Mouse (Mus musculus) embryo, embryonic 11.5 days (tissue): ENCODE data around the gene Gm20532.

ENCODE experiments used
- DNase-seq: peaks from one replicate; pipeline ENCODE4 v3.0.0-alpha.2; 2012; ENCODE audit warnings: low read depth, low spot score

Gene Gm20532

DNA sequence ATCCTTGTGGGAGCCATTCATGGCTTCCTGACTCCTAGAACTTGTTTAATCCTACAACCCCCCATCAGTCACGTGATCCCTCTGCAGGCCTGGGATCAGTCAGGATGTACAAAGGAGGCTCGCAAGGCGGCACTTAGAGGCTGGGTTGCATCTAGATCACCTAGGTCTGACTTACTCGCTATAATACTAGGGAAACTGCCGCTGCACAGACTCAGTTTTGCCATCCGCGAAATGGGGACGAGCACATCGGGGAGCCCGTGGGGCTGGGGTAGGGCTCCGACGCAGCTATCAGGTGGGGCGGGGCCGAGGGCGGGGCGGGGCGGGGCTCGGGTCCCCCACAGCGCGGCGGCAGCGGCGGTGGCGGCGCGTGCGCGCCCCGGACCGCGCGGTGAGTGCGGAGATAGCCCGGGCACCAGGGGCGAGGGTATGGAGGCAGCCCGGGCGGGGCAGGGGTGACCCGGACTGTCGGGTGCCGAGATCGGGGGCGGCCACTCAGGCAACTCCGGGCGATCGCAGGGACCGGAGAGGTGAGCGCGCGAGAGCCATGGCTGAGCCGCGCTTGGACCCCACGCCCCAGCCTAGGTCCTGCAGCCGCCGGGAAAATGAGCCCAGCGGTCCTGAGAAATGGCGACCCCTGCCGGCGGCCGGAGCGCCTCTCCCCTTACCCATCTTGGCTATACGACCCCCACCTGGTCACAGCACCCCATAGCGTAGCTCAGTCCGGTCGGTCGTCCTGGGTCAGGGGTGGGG is at the start of gene Gm20532:
Gene Gm20532, plus strand, starts transcription at position 346 of the 750 bp plus-strand sequence.
- peak; percentile 64 for DNase-seq

DNA sequence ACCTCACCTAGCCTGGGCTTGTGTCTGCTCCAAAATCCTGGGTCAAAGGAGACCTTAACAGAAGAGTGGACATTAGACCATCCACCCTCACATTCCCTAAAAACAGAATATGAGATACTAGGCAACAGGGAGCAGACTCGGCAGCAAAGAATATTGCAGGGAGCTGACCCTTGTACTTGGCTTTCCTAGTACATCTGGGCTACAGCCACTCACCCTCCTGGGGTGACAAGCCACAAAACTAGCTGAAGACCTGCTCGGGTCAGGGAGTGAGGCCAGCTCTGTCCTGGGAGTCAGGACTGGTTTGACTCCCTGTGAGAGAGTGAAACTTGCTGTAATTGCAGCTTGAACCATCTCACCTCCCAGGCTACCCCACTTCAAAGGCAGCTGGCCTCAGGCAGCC is 46.9 kb upstream of the Gm20532 start:
- no peak for DNase-seq

DNA sequence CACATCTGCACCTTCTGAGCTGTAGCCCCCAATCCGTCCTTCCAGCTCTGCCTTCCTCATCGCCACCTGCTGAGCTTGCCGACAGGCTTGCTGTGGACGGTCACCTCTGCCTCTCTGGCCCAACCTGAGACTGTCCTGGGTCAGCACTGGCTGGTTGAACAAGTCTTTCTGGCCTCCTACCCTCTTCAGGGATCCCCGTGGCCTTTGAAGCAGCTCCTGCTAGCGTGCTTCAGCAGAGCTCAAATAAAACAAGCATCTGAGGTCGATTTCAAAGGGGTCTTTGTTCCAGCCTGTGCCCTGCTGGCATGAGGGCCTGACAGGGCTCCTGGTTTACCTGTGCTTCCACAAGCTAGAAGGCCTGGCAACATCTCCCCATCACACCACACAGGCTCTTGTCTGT is 45.7 kb upstream of the Gm20532 start:
- DNase-seq: no peak

DNA sequence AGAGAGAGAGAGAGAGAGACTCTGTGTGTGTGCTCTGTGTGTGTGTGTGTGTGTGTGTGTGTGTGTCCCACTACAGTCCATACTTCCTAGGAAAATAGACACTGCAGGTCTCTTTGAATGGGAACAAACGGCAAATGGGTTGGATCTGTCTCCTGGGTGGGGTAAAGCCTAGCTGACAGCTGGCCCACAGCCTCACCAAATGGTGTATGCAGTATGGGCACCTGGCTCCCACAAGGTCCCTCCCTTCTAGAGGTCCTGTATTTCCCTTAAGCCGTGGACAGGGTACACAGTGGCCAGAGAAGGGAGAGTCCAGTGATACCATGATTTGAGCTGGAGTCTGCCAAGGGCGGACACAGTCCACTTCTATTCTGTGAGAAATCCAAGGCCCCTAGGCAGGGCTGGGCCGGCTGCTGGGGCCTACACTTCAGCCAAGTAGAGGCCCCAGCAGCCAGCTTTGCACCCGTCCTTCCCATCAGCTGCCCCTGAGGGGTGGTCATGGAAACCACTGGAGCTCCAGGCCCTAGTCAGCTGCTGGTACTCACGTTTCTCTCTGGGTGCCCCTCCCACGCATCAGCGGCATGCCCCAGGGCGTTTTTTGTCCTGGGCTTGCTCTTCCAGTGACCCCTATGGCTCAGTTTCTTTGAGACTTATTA is 45.1 kb upstream of the Gm20532 start:
- DNase-seq: no peak

DNA sequence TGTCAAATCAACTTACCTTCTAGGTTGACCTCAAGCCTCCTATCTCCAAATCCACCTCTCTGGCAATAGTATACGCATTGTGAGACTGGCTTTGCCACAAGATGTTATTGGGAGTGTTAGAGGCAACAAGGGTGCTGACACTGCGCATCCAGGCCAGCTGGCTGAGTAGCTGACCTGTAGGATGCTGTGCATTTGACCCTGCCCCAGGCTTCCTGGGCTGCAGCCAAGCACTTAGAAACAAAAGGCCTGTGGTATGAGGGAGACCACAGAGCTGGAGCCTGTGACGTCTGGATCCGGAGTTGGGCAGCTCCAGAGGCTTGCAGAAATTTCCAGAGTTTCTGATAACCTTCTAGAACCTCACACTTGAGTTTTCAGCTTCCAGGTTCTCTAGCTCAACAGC is 43.3 kb upstream of the Gm20532 start:
- DNase-seq: no peak

DNA sequence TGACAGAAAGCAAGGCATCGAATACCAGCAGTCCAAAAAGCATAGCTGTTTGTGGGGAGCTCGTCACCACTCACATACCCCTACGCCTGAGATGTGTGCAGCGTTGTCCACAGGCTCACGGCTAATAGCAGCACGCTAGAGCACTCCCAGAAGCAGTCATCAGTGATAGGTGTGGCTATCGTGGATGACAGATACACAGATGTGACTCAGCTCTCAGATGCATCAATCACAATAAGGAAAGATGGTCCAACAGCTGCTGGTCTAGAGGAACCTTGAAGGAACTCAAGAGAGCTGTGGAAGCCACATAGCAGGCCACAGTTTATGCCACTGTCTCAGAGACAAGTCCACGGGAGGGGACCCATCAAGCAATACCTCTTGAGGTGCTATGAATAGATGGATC is 42.7 kb upstream of the Gm20532 start:
- no peak for DNase-seq

DNA sequence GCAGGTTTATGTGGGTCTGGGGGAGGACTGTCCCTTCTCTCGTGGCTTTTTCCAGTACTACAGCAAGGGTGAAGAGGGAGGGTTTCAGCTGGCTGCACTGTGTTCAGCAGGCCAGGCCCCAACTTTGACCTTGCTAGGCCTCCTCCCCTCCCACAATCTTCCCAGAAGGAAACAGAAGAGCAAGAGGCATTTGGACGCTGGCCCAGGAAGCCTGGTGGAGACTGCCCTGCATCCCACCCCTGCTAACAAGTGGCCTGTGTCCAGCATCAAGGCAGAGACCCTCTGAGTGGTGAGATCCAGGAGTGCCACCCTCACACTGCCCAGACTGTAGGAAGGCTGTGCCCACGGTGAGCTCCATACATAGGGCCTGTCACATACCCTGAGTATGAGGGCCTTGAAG is 42.2 kb upstream of the Gm20532 start:
- DNase-seq: no peak

DNA sequence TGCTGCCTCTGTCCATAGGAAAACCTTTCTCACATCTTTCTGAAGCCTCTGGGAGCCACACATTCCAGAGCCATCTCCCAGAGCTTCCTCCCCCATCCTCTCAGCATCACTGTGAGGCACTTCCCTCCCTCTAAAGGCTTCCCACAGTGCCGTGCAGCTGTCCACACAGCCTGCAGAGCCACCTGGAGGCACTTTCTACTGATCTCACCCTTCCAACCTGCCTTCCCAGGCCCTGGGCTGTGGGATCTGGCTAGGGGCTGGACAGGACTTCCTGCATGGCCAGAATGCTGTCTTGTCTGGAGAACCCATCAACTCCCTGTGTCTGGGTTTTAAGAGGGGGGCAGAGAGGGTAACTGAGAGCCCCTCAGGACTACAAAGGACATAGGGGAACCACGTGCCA is 39.0 kb upstream of the Gm20532 start:
- no peak for DNase-seq

DNA sequence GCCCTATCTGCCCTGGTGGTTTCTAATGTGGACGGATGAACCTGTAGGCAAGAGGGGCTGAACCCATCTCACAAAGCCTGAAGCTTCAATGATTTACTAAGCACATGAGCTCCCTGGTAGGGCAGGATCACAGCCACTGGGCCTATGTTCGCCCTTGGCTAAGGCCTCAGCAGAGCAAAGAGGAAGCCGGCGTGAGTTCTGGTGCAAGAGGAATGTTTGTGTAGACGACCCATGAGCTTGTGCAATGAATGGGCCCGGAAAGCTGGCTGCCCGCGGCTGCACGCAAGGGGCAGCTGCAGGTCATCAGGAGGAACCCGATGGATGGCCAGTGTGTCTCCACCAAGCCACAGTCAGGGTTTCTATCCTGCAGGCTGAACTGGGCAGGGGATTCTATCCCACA is 36.6 kb upstream of the Gm20532 start:
- DNase-seq: no peak

DNA sequence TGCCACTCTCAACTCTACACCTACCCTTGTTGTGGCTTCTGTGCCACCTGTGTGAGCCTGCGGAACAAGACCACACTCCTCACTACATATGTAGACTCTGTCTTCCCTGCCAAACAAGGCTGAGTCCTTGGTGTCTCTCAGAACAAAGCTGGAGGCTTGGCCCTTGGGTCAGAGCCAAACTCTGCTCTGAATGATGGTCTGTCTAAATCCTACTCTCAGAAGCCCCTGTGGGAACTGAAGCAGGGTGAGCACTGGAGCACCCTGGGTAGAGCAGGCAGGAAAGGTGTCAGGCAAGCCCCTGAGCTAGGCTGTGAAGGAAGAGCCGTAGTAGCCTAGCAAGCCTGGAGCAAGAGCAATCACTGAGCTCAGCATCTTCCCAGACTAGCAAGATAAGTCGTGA is 36.2 kb upstream of the Gm20532 start:
- DNase-seq: no peak

DNA sequence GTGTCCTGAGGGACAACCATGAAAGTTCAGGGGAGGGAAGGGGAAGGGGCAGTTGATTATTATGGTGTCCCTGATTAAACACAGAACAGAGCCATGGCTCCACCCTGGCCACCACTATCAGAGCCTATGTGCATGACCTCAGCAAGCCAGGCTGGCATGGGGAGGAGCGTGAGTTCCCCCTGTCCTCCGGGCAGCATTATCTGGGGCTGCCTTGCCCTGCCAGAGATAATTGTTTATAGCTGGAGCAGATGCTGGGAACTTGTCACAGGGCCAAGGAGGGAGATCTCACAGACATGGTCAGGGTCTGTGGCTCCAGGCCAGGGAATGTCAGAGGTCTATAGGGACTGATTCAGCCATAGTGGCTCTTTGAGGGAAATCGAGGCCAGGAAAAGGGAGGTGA is 35.7 kb upstream of the Gm20532 start:
- no peak for DNase-seq

DNA sequence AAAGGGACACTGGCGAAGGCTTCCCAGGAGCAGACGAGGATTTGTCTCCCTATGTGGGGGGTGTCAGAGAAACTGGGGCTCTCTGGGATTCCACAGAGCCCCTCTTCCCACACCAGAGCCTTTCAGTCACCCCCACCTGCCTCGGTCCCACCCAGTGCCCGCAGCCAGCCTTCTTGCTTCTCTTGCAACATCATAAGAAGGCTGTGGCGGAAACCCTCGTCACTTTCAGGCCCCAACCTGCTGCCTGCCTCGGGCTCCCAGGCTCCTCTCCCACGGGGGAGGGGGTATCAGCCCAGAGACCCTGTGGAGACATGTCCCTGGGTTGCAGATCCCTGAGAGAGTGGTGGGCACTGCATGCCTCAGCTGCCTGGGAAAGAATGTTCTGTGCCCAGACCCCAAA is 35.0 kb upstream of the Gm20532 start:
- DNase-seq: no peak

DNA sequence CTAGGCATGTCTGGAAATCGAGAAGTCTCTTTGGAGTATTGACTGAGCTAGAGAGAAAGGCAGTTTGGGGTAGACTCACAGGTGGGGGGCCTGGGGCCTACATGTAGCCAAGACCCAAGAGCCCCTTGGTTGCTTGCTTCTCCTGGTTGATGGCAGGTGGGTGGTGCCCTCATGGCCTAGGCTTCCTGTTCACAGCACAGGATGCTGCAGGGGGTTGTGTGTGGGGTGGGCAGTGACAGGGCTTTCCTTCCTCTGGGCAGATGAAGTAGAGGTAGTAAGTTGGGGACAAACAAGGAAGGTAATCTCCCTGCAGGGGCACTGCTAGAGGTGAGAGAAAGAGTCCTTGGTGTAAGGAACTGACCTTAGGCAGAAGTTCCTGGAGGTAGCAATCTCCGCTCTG is 34.4 kb upstream of the Gm20532 start:
- no peak for DNase-seq

DNA sequence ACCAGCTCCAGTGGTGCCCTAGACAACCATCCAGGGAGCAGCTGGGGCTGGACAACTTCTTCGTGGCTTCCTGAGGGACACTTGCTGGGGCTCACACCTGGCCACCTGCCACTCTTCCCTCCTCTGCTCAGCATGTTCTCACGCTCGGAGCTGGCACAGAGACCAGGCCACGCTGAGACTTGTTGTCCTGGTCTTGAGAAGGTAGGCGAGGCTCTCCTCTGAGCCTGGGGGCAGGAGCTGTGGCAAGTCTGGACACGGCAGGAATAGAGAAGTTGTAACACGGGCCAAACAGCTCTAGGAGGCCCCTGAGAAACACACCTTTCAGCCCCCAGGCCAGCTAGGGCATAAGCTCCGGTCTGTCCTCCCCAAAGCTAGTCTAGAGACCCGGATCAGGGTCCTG is 32.5 kb upstream of the Gm20532 start:
- DNase-seq: no peak

DNA sequence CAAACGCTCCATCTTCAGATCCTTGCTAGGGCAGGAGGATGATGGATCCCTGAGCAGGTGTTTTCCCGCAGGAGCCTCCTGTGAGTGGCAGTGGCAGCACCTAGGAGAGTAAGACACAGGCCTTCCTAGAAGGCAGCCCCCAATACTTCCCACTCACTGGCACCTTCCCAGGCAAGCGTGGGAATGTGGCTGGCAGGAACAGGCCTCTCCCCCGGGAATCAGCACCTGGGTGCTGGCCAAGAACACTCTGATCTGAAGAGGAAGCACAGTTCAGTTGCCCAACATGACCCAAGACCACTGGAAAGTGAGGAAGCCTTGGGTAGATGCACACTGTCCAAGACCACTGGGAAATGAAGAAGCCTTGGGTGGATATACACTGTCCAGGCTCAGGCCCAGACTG is 31.4 kb upstream of the Gm20532 start:
- no peak for DNase-seq

DNA sequence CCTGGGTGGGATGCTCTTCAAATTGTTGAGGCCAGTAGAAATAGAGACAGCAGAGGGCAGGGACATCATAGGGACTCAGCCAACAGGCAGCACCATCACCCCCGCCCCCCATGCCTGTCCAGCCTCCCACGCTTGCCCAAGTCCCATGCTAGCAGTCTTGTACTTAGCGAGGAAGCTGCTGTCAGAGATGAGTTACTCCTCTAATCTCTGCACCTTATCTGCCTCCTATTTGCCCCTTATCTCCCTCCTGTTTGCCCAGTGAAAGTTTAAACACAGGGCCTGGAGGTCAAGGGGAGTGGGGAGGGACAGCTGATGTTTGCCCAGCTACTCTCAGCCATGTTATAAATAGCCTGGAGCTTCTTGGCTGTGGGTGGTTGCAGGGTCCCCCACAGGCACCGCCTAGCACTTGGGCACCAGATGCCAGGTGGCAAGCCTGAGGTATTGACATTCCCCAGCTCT is 29.9 kb upstream of the Gm20532 start:
- DNase-seq: no peak

DNA sequence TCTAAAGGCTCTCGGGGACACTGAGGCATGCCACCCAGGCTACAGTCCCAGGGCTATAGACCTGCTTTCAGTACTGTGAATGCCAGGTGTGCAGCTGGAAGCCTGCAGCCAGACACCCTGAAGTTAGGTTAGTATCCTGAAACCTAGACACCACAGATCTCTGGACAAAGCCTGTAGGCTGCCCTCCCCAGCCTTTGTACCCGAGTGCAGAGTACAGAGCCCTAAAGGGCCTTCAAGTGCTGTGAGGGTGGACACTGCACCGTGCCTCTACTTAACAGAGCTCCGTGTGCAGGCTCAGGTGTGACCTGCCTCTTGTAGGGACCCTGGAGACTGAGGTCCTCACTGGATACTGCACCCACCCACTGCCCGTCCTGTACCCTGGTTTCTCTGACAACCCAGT is 25.9 kb upstream of the Gm20532 start:
- DNase-seq: no peak

DNA sequence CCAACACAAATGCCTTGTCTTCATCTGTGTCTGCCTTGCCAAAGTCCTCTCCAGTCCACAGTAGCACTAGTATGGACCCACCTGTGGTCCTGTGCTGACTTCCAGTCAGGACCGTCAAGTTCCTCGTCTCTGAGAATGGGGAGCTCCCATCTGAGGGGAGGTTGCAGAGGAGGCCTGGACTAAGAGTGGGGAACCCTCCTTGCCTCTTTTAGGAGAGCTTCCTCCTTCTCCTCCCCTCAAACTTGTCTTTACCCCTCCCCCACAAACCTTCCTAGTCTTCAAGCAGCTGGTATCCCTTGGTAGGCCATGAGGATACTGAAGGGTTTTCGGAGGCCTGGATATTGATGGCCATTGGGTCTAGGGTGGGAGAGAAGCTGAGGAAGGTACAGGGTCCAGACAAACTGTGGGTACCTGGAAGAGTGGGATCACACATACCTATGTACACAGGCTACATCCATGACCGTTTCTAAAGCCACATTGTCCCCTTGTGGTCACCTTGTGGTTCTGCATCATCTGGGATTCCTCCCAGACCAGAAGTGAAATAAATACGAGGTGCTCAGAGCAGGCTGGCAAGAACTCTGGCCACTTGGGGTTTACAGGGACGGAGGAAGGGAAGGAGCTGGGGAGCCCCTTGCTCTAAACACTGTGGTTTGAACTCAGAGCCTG is 25.0 kb upstream of the Gm20532 start:
- peak; percentile 60 for DNase-seq

DNA sequence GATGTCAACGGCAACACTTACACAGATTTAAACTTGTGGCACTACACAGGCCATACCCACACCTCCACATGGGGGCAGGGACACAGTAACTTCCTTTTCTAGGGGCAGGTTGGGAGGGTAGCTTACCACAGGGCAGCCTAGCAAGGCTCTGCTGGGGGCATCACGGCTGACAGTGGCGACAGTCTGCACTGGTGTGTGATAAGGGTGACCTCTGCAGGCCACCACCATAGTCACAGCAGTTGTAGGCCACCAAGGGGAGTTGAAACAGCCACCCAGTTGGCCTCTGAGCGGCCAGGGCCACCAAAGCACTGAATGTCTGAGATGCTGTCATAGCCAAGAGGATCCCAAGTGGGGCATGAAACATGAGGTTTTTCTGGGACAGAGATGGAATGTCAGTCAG is 20.2 kb upstream of the Gm20532 start:
- DNase-seq: no peak

DNA sequence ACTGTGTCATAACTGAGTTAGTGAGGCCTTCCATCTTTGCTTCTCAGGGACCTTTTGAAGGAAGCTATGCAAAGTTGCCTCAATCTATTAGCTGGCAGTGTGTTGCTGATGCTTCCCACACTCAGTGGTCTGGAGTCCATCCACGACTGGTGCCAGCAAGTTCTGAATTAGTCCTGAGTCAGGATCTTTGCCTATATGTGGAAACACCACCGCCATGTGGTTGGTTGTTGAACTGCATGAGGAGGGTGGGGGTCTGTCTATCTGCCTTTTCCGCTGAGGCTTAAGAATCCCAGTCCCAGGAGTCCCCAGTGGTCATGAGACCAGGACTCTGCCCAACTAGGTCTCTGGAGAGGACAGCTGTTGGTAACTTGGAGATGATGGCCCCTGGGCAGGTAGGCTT is 16.4 kb upstream of the Gm20532 start:
- peak; percentile 46 for DNase-seq

DNA sequence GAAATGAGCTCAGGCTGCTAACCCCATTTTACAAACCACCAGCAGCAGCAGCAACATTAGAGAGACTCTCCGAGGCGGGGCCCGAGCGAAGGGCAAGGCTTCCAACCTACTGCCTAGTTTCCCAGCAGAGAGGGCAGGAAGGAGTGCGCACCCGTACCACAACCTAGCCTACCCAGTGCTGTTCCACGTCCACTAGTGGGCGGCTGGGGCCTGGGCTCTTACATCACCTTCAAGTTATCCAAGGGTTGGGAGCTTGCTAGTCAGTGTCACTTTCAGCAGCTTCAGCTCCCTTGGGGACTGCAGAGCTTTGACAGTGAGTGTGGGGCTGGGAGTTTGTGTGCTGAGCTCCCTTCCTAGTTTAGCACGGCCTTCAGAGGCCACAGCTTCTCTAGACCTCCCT is 15.0 kb upstream of the Gm20532 start:
- DNase-seq: no peak

DNA sequence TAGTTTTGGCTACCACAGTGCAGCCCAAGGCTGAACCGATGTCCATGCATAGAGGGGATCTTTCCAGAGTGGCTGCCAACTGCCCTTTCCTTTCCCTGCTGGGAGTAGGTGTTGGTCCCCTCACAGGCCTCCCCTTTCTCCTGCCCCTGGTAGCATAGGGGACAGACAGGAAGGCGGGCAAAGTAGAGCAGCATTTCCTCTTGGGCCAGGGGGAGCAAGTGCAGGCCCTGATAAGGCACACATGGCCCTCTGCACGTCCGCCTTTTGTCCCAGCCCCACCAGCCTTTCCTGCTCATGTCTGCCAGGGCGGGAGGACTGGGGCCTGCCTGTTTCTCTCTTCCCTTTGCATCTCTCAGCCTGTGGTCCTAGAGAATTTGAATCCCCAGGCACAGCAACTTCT is 14.6 kb upstream of the Gm20532 start:
- DNase-seq: no peak

DNA sequence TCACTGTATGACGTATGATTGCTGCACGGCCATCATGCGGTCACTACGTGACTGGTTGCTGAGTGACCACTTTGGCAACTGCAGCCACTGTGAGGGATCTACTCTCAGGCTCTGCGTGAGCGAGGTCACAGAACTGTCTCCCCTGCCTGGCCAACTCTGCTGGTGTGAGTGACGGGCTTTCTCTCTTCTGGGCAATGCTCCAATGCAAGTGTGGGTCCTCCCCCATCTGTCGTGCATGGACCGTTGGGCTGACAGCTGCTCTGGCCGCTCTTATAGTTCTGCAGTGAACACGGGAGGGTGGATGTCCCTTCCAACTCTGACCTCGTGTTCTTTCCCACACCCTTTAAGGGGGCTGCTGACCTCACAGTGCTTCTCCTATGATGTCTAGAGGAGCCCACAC is 13.0 kb upstream of the Gm20532 start:
- DNase-seq: no peak
